Mouse (Mus musculus): ENCODE measurements around the gene Nat8f4. TPM values are rescaled to one million over a fixed set of nuclear protein-coding genes. Genes with fewer than 3 reads are reported as not detected.
"Not testable (repeated sequence)": the region's sequence is repeated elsewhere in the genome, so short reads cannot be mapped to it uniquely, and the experiment has no call there.

Nat8f4 gene
- polyA plus RNA-seq, 1 experiment from 2014 or later, result 7.0 TPM

GRCm38 (mm10) chr6:85911587-85911986 is 6.9 kb upstream of the Nat8f4 start, which contains the start of gene Tprkb:
TSS of gene Tprkb (plus strand) at chr6:85911865.
- Histone ChIP-seq H3K27ac (ENCODE audit: low read depth, low read length) (no peak within 1 kb of the TSS), H3K9me3 (ENCODE audit: control insufficient read depth, low read length) (no peaks in the 10 kb centered on the region), H3K27me3 (ENCODE audit: control insufficient read depth, insufficient read depth, low read length) (no peaks in the 10 kb centered on the region), H3K4me1 (replicated peaks; ENCODE audit: control insufficient read depth, insufficient read depth, low read length) (peaks cover 7% of the 10 kb centered on the region; the same call in 1 of the 2 replicates), H3K9ac (ENCODE audit: low read length) (no peak within 1 kb of the TSS), H3K4me3 (ENCODE audit: low read depth, low read length) (no peak within 1 kb of the TSS), H3K4me2 (ENCODE audit: low read depth, low read length, severe bottlenecking) (no peak within 1 kb of the TSS), H3K36me3 (ENCODE audit: control insufficient read depth, insufficient read depth, low read length) (no peaks in the 10 kb centered on the region)
- DNase-seq (ENCODE audit: low spot score) (no peak), ATAC-seq (replicated peaks; ENCODE audit: low FRiP score) (no peak)
- 87% methylated on average over 3 of the region's 3 CpGs for WGBS

- Histone ChIP-seq H3K4me1 (replicated peaks; ENCODE audit: control insufficient read depth, insufficient read depth, low read length) (peaks cover 1% of the 10 kb centered on the region; the same call in 1 of the 2 replicates), H3K4me3 (ENCODE audit: low read depth, low read length) (no peak overlapping the region), H3K36me3 (ENCODE audit: control insufficient read depth, insufficient read depth, low read length) (no peaks in the 10 kb centered on the region), H3K4me2 (ENCODE audit: low read depth, low read length, severe bottlenecking) (no peak overlapping the region), H3K27ac (ENCODE audit: low read depth, low read length) (no peak overlapping the region), H3K27me3 (ENCODE audit: control insufficient read depth, insufficient read depth, low read length) (no peaks in the 10 kb centered on the region), H3K9ac (ENCODE audit: low read length) (no peak overlapping the region), H3K9me3 (ENCODE audit: control insufficient read depth, low read length) (no peaks in the 10 kb centered on the region)
- no peak for ATAC-seq (replicated peaks; ENCODE audit: low FRiP score)
- 97% methylated on average over 1 of the region's 1 CpGs for WGBS
- DNase-seq (ENCODE audit: low spot score), result no peak
Observed at GRCm38 (mm10) chr6:85909704-85910103, 5.0 kb upstream of the Nat8f4 start.

- Histone ChIP-seq H3K9ac (ENCODE audit: low read length) (no peak overlapping the region; the same call in 1 of the 2 replicates), H3K4me1 (replicated peaks; ENCODE audit: control insufficient read depth, insufficient read depth, low read length) (no peaks in the 10 kb centered on the region), H3K27me3 (ENCODE audit: control insufficient read depth, insufficient read depth, low read length) (no peaks in the 10 kb centered on the region), H3K4me2 (ENCODE audit: low read depth, low read length, severe bottlenecking) (no peak overlapping the region), H3K4me3 (ENCODE audit: low read depth, low read length) (no peak overlapping the region), H3K36me3 (ENCODE audit: control insufficient read depth, insufficient read depth, low read length) (no peaks in the 10 kb centered on the region), H3K9me3 (ENCODE audit: control insufficient read depth, low read length) (no peaks in the 10 kb centered on the region), H3K27ac (ENCODE audit: low read depth, low read length) (no peak overlapping the region)
- WGBS, result 74% methylated on average over 3 of the region's 3 CpGs
- no peak for ATAC-seq (replicated peaks; ENCODE audit: low FRiP score)
- no peak for DNase-seq (ENCODE audit: low spot score)
Observed at GRCm38 (mm10) chr6:85908341-85908740, 3.7 kb upstream of the Nat8f4 start.

- ATAC-seq (replicated peaks; ENCODE audit: low FRiP score); H3K4me1 ChIP-seq (replicated peaks; ENCODE audit: control insufficient read depth, insufficient read depth, low read length); H3K36me3 ChIP-seq (ENCODE audit: control insufficient read depth, insufficient read depth, low read length); H3K4me3 ChIP-seq (ENCODE audit: low read depth, low read length); H3K27ac ChIP-seq (ENCODE audit: low read depth, low read length); H3K4me2 ChIP-seq (ENCODE audit: low read depth, low read length, severe bottlenecking); H3K9me3 ChIP-seq (ENCODE audit: control insufficient read depth, low read length); DNase-seq (ENCODE audit: low spot score); H3K27me3 ChIP-seq (ENCODE audit: control insufficient read depth, insufficient read depth, low read length); H3K9ac ChIP-seq (ENCODE audit: low read length): not testable (repeated sequence)
- 72% methylated on average over 2 of the region's 2 CpGs for WGBS
Observed at GRCm38 (mm10) chr6:85906911-85907351, 2.2 kb upstream of the Nat8f4 start.

- H3K4me2 ChIP-seq (ENCODE audit: low read depth, low read length, severe bottlenecking), result no peak overlapping the region
- no peaks in the 10 kb centered on the region for H3K36me3 ChIP-seq (ENCODE audit: control insufficient read depth, insufficient read depth, low read length)
- WGBS, result 91% methylated on average over 2 of the region's 2 CpGs
- H3K9ac ChIP-seq (ENCODE audit: low read length), result no peak overlapping the region
- no peak overlapping the region for H3K27ac ChIP-seq (ENCODE audit: low read depth, low read length)
- no peaks in the 10 kb centered on the region for H3K27me3 ChIP-seq (ENCODE audit: control insufficient read depth, insufficient read depth, low read length)
- DNase-seq (ENCODE audit: low spot score) (no peak), ATAC-seq (replicated peaks; ENCODE audit: low FRiP score) (no peak)
- H3K9me3 ChIP-seq (ENCODE audit: control insufficient read depth, low read length), result no peaks in the 10 kb centered on the region
- no peaks in the 10 kb centered on the region for H3K4me1 ChIP-seq (replicated peaks; ENCODE audit: control insufficient read depth, insufficient read depth, low read length)
- no peak overlapping the region for H3K4me3 ChIP-seq (ENCODE audit: low read depth, low read length)
Observed at GRCm38 (mm10) chr6:85902303-85902702, 2.4 kb downstream of the Nat8f4 start.

GRCm38 (mm10) chr6:85898596-85899475 is 5.8 kb downstream of the Nat8f4 start:
- not testable (repeated sequence) for H3K36me3 ChIP-seq (ENCODE audit: control insufficient read depth, insufficient read depth, low read length); H3K4me1 ChIP-seq (replicated peaks; ENCODE audit: control insufficient read depth, insufficient read depth, low read length); H3K9ac ChIP-seq (ENCODE audit: low read length); H3K4me2 ChIP-seq (ENCODE audit: low read depth, low read length, severe bottlenecking); H3K27me3 ChIP-seq (ENCODE audit: control insufficient read depth, insufficient read depth, low read length); DNase-seq (ENCODE audit: low spot score); ATAC-seq (replicated peaks; ENCODE audit: low FRiP score); H3K9me3 ChIP-seq (ENCODE audit: control insufficient read depth, low read length); H3K27ac ChIP-seq (ENCODE audit: low read depth, low read length); H3K4me3 ChIP-seq (ENCODE audit: low read depth, low read length)
- 84% methylated on average over 7 of the region's 8 CpGs for WGBS

- DNase-seq (ENCODE audit: low spot score); H3K9me3 ChIP-seq (ENCODE audit: control insufficient read depth, low read length); ATAC-seq (replicated peaks; ENCODE audit: low FRiP score); H3K4me2 ChIP-seq (ENCODE audit: low read depth, low read length, severe bottlenecking); H3K27me3 ChIP-seq (ENCODE audit: control insufficient read depth, insufficient read depth, low read length); H3K9ac ChIP-seq (ENCODE audit: low read length); H3K4me1 ChIP-seq (replicated peaks; ENCODE audit: control insufficient read depth, insufficient read depth, low read length); H3K4me3 ChIP-seq (ENCODE audit: low read depth, low read length); H3K36me3 ChIP-seq (ENCODE audit: control insufficient read depth, insufficient read depth, low read length); H3K27ac ChIP-seq (ENCODE audit: low read depth, low read length): not testable (repeated sequence)
- WGBS, result 77% methylated on average over 25 of the region's 25 CpGs
Observed at GRCm38 (mm10) chr6:85895061-85895648, 9.5 kb downstream of the Nat8f4 start.

- DNase-seq (ENCODE audit: low spot score) (no peak), ATAC-seq (replicated peaks; ENCODE audit: low FRiP score) (no peak)
- Histone ChIP-seq H3K27me3 (ENCODE audit: control insufficient read depth, insufficient read depth, low read length) (no peaks in the 10 kb centered on the region), H3K9ac (ENCODE audit: low read length) (no peak overlapping the region), H3K4me3 (ENCODE audit: low read depth, low read length) (no peak overlapping the region), H3K4me1 (replicated peaks; ENCODE audit: control insufficient read depth, insufficient read depth, low read length) (no peaks in the 10 kb centered on the region), H3K36me3 (ENCODE audit: control insufficient read depth, insufficient read depth, low read length) (no peaks in the 10 kb centered on the region), H3K9me3 (ENCODE audit: control insufficient read depth, low read length) (peaks cover 5% of the 10 kb centered on the region; the same call in 1 of the 2 replicates), H3K27ac (ENCODE audit: low read depth, low read length) (no peak overlapping the region), H3K4me2 (ENCODE audit: low read depth, low read length, severe bottlenecking) (no peak overlapping the region)
- WGBS, result 87% methylated on average over 2 of the region's 2 CpGs
Observed at GRCm38 (mm10) chr6:85888961-85889360, 15.7 kb downstream of the Nat8f4 start.
